Mouse (Mus musculus): Measurements from ENCODE around the gene Cobl.
A peak's percentile ranks its signal among the peaks of the same experiment; 100 is the strongest.

The Cobl gene

GRCm38 (mm10) chr11:12464181-12465162 lies at the start of gene Cobl:
Gene Cobl (minus strand): TSS chr11:12464960.
- no peak for DNase-seq

- no peak for DNase-seq
Measured at GRCm38 (mm10) chr11:12513796-12514195, 49.0 kb upstream of the Cobl start.

- no peak for DNase-seq
Measured at GRCm38 (mm10) chr11:12506371-12506890, 41.7 kb upstream of the Cobl start.

- DNase-seq, result no peak
Measured at GRCm38 (mm10) chr11:12503756-12504155, 39.0 kb upstream of the Cobl start.

- no peak for DNase-seq
Measured at GRCm38 (mm10) chr11:12501721-12502120, 37.0 kb upstream of the Cobl start.

GRCm38 (mm10) chr11:12493791-12494190 lies 29.0 kb upstream of the Cobl start:
- DNase-seq, result no peak

- DNase-seq, result no peak
Measured at GRCm38 (mm10) chr11:12479856-12480403, 15.2 kb upstream of the Cobl start.

GRCm38 (mm10) chr11:12474299-12474935 lies 9.7 kb upstream of the Cobl start:
- DNase-seq, result no peak

- peak; percentile 24 for DNase-seq
Measured at GRCm38 (mm10) chr11:12473625-12474298, 9.0 kb upstream of the Cobl start.

- DNase-seq, result no peak
Measured at GRCm38 (mm10) chr11:12469638-12470037, 4.9 kb upstream of the Cobl start.

GRCm38 (mm10) chr11:12468661-12469060 lies 3.9 kb upstream of the Cobl start:
- no peak for DNase-seq

- no peak for DNase-seq
Measured at GRCm38 (mm10) chr11:12467836-12468235, 3.1 kb upstream of the Cobl start.

- no peak for DNase-seq
Measured at GRCm38 (mm10) chr11:12467217-12467616, 2.5 kb upstream of the Cobl start.

- DNase-seq, result no peak
Measured at GRCm38 (mm10) chr11:12466606-12467005, 1.8 kb upstream of the Cobl start.

GRCm38 (mm10) chr11:12465229-12465628 lies 469 bp upstream of the Cobl start:
- no peak for DNase-seq

GRCm38 (mm10) chr11:12463615-12464170 lies 1.1 kb downstream of the Cobl start:
- DNase-seq, result no peak

- DNase-seq, result no peak
Measured at GRCm38 (mm10) chr11:12459781-12460581, 4.8 kb downstream of the Cobl start.

GRCm38 (mm10) chr11:12458814-12459213 lies 5.9 kb downstream of the Cobl start:
- no peak for DNase-seq

- no peak for DNase-seq
Measured at GRCm38 (mm10) chr11:12458392-12458791, 6.4 kb downstream of the Cobl start.

- no peak for DNase-seq
Measured at GRCm38 (mm10) chr11:12448101-12448500, 16.7 kb downstream of the Cobl start.

GRCm38 (mm10) chr11:12445222-12445621 lies 19.5 kb downstream of the Cobl start:
- DNase-seq, result no peak

- no peak for DNase-seq
Measured at GRCm38 (mm10) chr11:12444215-12444614, 20.5 kb downstream of the Cobl start.

Measured in cerebellum, adult 9-11 months (tissue).